Mouse (Mus musculus): ENCODE data around the gene Mcm2. TPM values are rescaled to one million over a fixed set of nuclear protein-coding genes. Genes with fewer than 3 reads are reported as not detected.

The Mcm2 gene
- polyA plus RNA-seq, 1 experiment from 2014 or later, result 305 TPM

- WGBS, result 83% methylated on average over 5 of the region's 5 CpGs
- Histone ChIP-seq H3K27me3 (ENCODE audit: poor library complexity, severe bottlenecking) (no peaks in the 10 kb centered on the region), H3K9me3 (no peaks in the 10 kb centered on the region), H3K36me3 (replicated peaks) (peaks cover under 1% of the 10 kb centered on the region), H3K4me3 (no peak overlapping the region), H3K4me1 (no peaks in the 10 kb centered on the region), H3K27ac (no peak overlapping the region)
- no peak for DNase-seq (ENCODE audit: extremely low spot score, low spot score)
Measured at GRCm38 (mm10) chr6:88854509-88854908, 44.1 kb downstream of the Mcm2 start.

GRCm38 (mm10) chr6:88850034-88850433 is 48.5 kb downstream of the Mcm2 start:
- Histone ChIP-seq H3K27ac (no peak overlapping the region), H3K4me1 (no peaks in the 10 kb centered on the region), H3K36me3 (replicated peaks) (peaks cover 16% of the 10 kb centered on the region), H3K27me3 (ENCODE audit: poor library complexity, severe bottlenecking) (no peaks in the 10 kb centered on the region), H3K4me3 (no peak overlapping the region), H3K9me3 (no peaks in the 10 kb centered on the region)
- no peak for DNase-seq (ENCODE audit: extremely low spot score, low spot score)
- 95% methylated on average over 7 of the region's 7 CpGs for WGBS

- DNase-seq (ENCODE audit: extremely low spot score, low spot score), result no peak
- Histone ChIP-seq H3K36me3 (replicated peaks) (peaks cover 16% of the 10 kb centered on the region), H3K27me3 (ENCODE audit: poor library complexity, severe bottlenecking) (no peaks in the 10 kb centered on the region), H3K4me1 (no peaks in the 10 kb centered on the region), H3K27ac (no peak overlapping the region), H3K9me3 (no peaks in the 10 kb centered on the region), H3K4me3 (no peak overlapping the region)
- WGBS, result 48% methylated on average over 4 of the region's 4 CpGs
Measured at GRCm38 (mm10) chr6:88849270-88849669, 49.3 kb downstream of the Mcm2 start.

GRCm38 (mm10) chr6:88847571-88847970 is 51.0 kb downstream of the Mcm2 start:
- Histone ChIP-seq H3K27ac (no peak overlapping the region), H3K4me3 (no peak overlapping the region), H3K27me3 (ENCODE audit: poor library complexity, severe bottlenecking) (no peaks in the 10 kb centered on the region), H3K9me3 (no peaks in the 10 kb centered on the region), H3K36me3 (replicated peaks) (peaks cover 16% of the 10 kb centered on the region), H3K4me1 (peaks cover 10% of the 10 kb centered on the region)
- no peak for DNase-seq (ENCODE audit: extremely low spot score, low spot score)
- WGBS, result 64% methylated on average over 2 of the region's 2 CpGs

GRCm38 (mm10) chr6:88844901-88845565 is 53.5 kb downstream of the Mcm2 start:
- 86% methylated on average over 7 of the region's 7 CpGs for WGBS

GRCm38 (mm10) chr6:88843781-88844725 is 54.5 kb downstream of the Mcm2 start:
- H3K9me3 ChIP-seq, result no peaks in the 10 kb centered on the region
- peaks cover 23% of the 10 kb centered on the region for H3K4me1 ChIP-seq
- peaks cover 11% of the 10 kb centered on the region for H3K36me3 ChIP-seq (replicated peaks)
- H3K27ac ChIP-seq, result no peak overlapping the region
- no peak overlapping the region for H3K4me3 ChIP-seq
- 71% methylated on average over 9 of the region's 9 CpGs for WGBS
- DNase-seq (ENCODE audit: extremely low spot score, low spot score), result no peak
- H3K27me3 ChIP-seq (ENCODE audit: poor library complexity, severe bottlenecking), result no peaks in the 10 kb centered on the region

More at GRCm38 (mm10) chr6:88844901-88845565, 53.5 kb downstream of the Mcm2 start:
- Histone ChIP-seq H3K27me3 (ENCODE audit: poor library complexity, severe bottlenecking) (no peaks in the 10 kb centered on the region), H3K27ac (no peak overlapping the region), H3K4me1 (peaks cover 23% of the 10 kb centered on the region), H3K4me3 (no peak overlapping the region), H3K36me3 (replicated peaks) (peaks cover 16% of the 10 kb centered on the region), H3K9me3 (no peaks in the 10 kb centered on the region)
- no peak for DNase-seq (ENCODE audit: extremely low spot score, low spot score)

GRCm38 (mm10) chr6:88843241-88843640 is 55.3 kb downstream of the Mcm2 start:
- H3K36me3 ChIP-seq (replicated peaks), result peaks cover 14% of the 10 kb centered on the region
- H3K27me3 ChIP-seq (ENCODE audit: poor library complexity, severe bottlenecking), result no peaks in the 10 kb centered on the region
- H3K4me3 ChIP-seq, result peak overlapping the region; percentile 83
- 71% methylated on average over 7 of the region's 7 CpGs for WGBS
- peak overlapping the region; percentile 88 for H3K27ac ChIP-seq
- no peak for DNase-seq (ENCODE audit: extremely low spot score, low spot score)
- no peaks in the 10 kb centered on the region for H3K9me3 ChIP-seq
- H3K4me1 ChIP-seq, result peaks cover 23% of the 10 kb centered on the region

GRCm38 (mm10) chr6:88842731-88843151 is 55.8 kb downstream of the Mcm2 start:
- WGBS, result under 1% methylated on average over 32 of the region's 32 CpGs

GRCm38 (mm10) chr6:88841781-88842689 is 56.5 kb downstream of the Mcm2 start, which contains the start of gene Abtb1:
Abtb1 (minus strand) TSS chr6:88841984.
- under 1% methylated on average over 72 of the region's 72 CpGs for WGBS
- peaks cover 23% of the 10 kb centered on the region for H3K4me1 ChIP-seq
- peak within 1 kb of the TSS; percentile 83 for H3K4me3 ChIP-seq
- DNase-seq (ENCODE audit: extremely low spot score, low spot score), result peak; percentile 98
- H3K27ac ChIP-seq, result peak within 1 kb of the TSS; percentile 88
- no peaks in the 10 kb centered on the region for H3K9me3 ChIP-seq
- no peaks in the 10 kb centered on the region for H3K27me3 ChIP-seq (ENCODE audit: poor library complexity, severe bottlenecking)
- H3K36me3 ChIP-seq (replicated peaks), result peaks cover 25% of the 10 kb centered on the region

More at GRCm38 (mm10) chr6:88842731-88843151, 55.8 kb downstream of the Mcm2 start:
- H3K4me3 ChIP-seq, result peak overlapping the region; percentile 83
- H3K27ac ChIP-seq, result peak overlapping the region; percentile 88
- no peak for DNase-seq (ENCODE audit: extremely low spot score, low spot score)
- no peaks in the 10 kb centered on the region for H3K9me3 ChIP-seq
- peaks cover 19% of the 10 kb centered on the region for H3K36me3 ChIP-seq (replicated peaks)
- peaks cover 23% of the 10 kb centered on the region for H3K4me1 ChIP-seq
- no peaks in the 10 kb centered on the region for H3K27me3 ChIP-seq (ENCODE audit: poor library complexity, severe bottlenecking)

GRCm38 (mm10) chr6:88841514-88841780 is 57.1 kb downstream of the Mcm2 start:
- WGBS, result under 1% methylated on average over 22 of the region's 22 CpGs
- no peaks in the 10 kb centered on the region for H3K27me3 ChIP-seq (ENCODE audit: poor library complexity, severe bottlenecking)
- no peaks in the 10 kb centered on the region for H3K9me3 ChIP-seq
- H3K27ac ChIP-seq, result peak overlapping the region; percentile 88
- H3K36me3 ChIP-seq (replicated peaks), result peaks cover 31% of the 10 kb centered on the region
- DNase-seq (ENCODE audit: extremely low spot score, low spot score), result no peak
- H3K4me3 ChIP-seq, result peak overlapping the region; percentile 83
- peaks cover 23% of the 10 kb centered on the region for H3K4me1 ChIP-seq

- Histone ChIP-seq H3K9me3 (no peaks in the 10 kb centered on the region), H3K27ac (peak overlapping the region; percentile 88), H3K4me3 (peak overlapping the region; percentile 83), H3K4me1 (peaks cover 23% of the 10 kb centered on the region), H3K27me3 (ENCODE audit: poor library complexity, severe bottlenecking) (no peaks in the 10 kb centered on the region), H3K36me3 (replicated peaks) (peaks cover 36% of the 10 kb centered on the region)
- WGBS, result 56% methylated on average over 9 of the region's 9 CpGs
- DNase-seq (ENCODE audit: extremely low spot score, low spot score), result no peak
Measured at GRCm38 (mm10) chr6:88840791-88841513, 57.6 kb downstream of the Mcm2 start.

GRCm38 (mm10) chr6:88840211-88840610 is 58.4 kb downstream of the Mcm2 start:
- DNase-seq (ENCODE audit: extremely low spot score, low spot score), result no peak
- H3K36me3 ChIP-seq (replicated peaks), result peaks cover 36% of the 10 kb centered on the region
- 76% methylated on average over 3 of the region's 3 CpGs for WGBS
- no peaks in the 10 kb centered on the region for H3K9me3 ChIP-seq
- no peaks in the 10 kb centered on the region for H3K27me3 ChIP-seq (ENCODE audit: poor library complexity, severe bottlenecking)
- no peak overlapping the region for H3K27ac ChIP-seq
- H3K4me1 ChIP-seq, result peaks cover 23% of the 10 kb centered on the region
- H3K4me3 ChIP-seq, result no peak overlapping the region
